Mouse (Mus musculus): ENCODE results near the gene Rad51b.

Rad51b gene

DNA sequence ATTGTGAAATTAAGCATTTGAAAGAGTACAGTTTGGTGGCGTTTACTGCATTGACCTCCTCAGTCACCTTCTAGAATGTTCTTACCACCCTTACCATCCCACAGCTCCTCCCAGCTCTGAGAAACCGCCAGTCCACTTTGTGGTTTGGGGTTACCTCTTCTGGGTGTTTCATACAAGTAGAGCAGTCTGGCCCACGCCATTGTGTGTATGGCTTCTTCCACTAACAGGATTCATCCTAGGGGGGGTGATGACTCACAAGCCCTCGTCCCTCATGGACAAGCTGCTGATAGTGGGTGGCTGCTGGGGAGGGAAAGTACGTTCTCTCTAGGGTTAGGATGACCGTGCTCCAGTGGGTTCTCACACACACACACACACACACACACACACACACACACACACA lies 535.5 kb downstream of the Rad51b start:
- ChIA-PET CTCF (interaction anchor here in 1 of 4 experiments (0.6 kb wide), 1 partner anchor 197 kb away, joined by 3 read pairs; no protein-coding TSS in a partner anchor), POLR2A (interaction anchor here in 1 of 4 experiments (1.1 kb wide), 1 partner anchor 27 kb away, joined by 3 read pairs; no protein-coding TSS in a partner anchor)

DNA sequence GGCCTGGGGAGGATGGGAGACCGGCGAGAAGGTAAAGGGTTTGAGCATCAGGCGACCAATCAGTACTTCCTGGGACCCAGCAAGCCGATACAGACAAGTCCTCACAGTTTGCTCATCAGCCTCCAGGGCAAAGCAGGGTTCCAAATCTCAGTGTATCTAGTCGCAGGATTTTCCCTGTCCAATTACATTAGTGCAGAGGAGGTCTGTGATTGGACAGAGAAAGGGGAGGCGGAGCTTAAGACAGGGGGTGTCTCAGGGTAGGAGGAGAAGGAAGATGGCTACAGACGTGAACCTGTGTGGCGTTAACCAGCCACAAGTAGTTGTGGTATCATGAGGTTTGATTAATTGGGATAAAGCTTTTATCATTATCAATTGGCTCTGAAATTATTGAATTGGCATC lies 538.4 kb downstream of the Rad51b start:
- POLR2A ChIA-PET, result interaction anchor here in 3 of 4 experiments (0.5 to 1.6 kb wide), 13 partner anchors 9 to 278 kb away, joined by 3 to 10 read pairs (median 5); partner anchors contain the start of gene Zfp36l1 (in 2 of the 3)
- CTCF ChIA-PET, result interaction anchor here in 1 of 4 experiments (0.6 kb wide), 1 partner anchor 10 kb away, joined by 3 read pairs; no protein-coding TSS in a partner anchor

DNA sequence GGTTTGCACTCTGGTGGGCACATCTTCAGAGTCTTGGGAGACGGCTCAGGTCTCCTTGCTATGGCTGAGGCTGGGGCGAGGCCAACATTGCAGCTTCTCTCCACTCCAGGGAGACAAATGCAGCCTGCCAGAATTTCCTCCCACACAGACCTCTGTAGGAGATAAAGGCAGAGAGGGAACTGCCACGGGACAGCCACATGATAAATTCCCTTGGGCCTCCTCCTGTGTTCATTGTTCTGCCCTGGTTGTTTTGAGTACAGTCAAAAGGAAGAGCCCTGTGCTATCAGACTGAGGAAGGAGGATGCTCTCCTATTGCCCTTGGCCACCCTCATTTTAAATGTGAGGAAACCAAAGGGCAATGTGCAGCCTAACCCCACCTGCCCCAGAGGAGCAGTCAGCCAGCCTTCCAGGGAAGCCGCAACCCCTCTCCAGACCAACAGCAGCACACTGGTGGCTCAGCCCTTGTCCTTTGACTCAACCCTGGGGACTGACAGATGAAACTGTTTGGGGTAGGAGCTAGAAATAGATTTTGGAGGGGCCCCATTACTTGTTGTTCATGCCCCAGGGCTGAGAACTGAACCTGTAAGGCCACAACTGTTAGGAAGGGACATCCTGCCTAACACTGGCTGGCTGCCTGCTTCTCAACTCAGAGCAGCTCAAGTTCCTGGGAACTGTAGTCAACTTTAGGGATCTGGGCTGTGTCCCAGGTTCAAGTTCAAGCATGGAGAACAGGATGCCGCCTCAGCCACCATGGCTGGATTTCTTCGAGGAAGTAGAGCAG lies 541.3 kb downstream of the Rad51b start:
- POLR2A ChIA-PET, result interaction anchor here in 3 of 4 experiments (1.0 to 2.4 kb wide), 5 partner anchors 11 to 275 kb away, joined by 3 to 7 read pairs (median 5); partner anchors contain the start of gene Zfp36l1 (in 1 of the 3)
- CTCF ChIA-PET, result interaction anchor here in 3 of 4 experiments (0.6 to 1.0 kb wide), 4 partner anchors 94 to 315 kb away, joined by 3 to 8 read pairs (median 3); partner anchors contain the start of gene Zfp36l1 (in 1 of the 3)

DNA sequence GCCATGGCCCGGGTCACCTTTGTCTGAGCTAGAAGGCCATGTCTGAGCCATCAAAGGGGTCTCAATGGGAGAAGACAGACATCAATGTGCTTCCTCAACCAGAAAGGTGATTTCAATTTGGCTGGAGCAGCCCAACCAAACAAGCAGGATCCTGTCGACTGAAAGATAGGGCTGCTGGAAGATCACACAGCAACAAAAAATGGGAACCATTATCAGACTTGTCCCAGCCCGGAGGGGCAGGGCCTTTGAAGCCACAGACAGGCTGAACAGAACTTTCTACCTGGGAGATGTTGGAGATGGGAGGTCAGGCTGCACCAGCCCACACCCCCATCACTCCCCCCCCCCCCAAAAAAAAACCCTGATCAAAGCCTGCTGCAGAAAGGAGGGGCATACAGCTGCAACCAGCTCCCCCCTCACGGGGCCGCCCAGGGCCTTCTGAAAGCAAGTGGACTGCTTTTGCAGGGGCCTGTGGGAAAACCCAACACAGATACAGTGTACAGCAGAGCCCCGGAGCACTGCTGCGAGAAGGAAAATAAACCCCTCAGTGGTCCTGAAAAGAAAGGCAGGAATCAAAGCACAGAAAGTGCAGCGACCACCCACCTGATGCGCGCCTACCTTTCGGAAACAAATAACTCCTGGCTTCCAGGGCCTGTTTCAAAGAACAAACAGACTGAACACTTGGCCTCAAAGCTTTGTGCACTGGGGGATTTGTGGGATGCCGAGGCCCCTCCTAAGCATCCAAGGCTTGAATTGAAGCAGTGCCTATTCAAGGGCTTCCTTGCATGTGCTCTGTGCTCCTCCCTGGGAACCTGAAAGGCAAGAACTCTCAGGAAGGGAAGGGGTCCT lies 542.2 kb downstream of the Rad51b start:
- ChIA-PET POLR2A (interaction anchor here in 3 of 4 experiments (1.0 to 2.4 kb wide), 4 partner anchors 11 to 274 kb away, joined by 3 to 7 read pairs (median 6); partner anchors contain the start of gene Zfp36l1 (in 1 of the 3)), CTCF (interaction anchor here in 1 of 4 experiments (0.5 kb wide), 1 partner anchor 129 kb away, joined by 6 read pairs; no protein-coding TSS in a partner anchor)

DNA sequence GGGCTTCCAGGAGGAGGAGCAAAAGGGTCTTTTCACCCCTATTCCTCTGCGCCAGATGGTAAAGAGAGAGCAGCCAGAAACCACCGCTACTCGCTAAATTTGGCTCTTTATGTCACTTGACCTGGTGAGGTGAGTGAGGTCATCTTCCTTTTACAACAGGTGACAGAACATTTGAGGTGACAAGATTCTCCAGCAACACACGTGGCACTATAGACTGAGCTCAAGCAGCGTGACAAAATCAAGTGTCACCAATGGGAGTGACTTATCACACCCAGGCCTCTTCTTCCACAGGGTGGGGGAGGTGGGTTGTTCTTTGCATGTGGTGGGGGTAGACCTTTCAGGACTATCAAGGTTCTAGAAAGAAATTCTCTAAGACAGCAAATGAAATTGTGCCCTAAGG lies 543.4 kb downstream of the Rad51b start:
- ChIA-PET CTCF (no interaction called here), POLR2A (interaction anchor here in 2 of 4 experiments (0.6 to 1.1 kb wide), 2 partner anchors 19 to 33 kb away, joined by 3 read pairs; no protein-coding TSS in a partner anchor)

DNA sequence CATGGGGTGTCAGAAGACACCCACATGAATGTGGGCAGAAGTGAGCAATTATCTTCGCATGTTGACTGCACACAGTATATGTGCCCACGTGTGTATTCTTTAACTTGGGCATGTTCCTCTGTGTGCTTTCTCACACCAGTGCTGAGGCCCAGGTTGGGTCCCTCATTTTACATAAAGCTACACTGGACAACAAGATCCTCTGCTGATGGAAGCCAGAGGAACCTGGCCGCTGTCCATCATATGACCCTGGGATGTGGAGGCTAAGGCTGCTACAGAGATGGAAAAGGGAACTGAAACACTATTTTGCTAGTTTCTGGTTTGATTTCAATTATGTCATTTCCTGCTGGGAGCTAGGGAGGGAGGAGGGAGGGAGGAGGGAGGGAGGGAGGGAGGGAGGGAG lies 544.2 kb downstream of the Rad51b start:
- ChIA-PET CTCF (interaction anchor here in 1 of 4 experiments (0.7 kb wide), 1 partner anchor 12 kb away, joined by 3 read pairs; no protein-coding TSS in a partner anchor), POLR2A (interaction anchor here in 1 of 4 experiments (1.0 kb wide), 1 partner anchor 34 kb away, joined by 3 read pairs; no protein-coding TSS in a partner anchor)

DNA sequence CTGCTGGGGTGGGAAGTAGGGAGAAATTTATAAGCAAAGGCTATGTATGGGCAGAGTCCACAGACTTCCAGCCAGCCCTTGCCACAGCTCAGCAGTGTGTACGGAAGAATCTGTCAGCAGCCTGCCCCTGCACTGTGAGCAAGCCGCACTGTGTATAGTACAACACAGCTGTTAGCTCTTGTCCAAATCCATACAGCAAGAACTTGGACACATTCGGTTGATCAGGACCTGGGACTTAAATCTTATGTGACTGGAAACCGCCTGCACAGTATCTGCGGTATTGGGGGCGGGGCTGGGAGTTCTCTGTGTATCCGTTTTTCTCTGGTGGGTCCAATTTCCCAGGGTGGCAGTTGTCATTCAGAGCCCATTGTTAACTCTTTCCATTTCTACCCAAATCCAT lies 545.2 kb downstream of the Rad51b start:
- ChIA-PET CTCF (no interaction called here), POLR2A (interaction anchor here in 2 of 4 experiments (0.6 to 1.4 kb wide), 5 partner anchors 11 to 288 kb away, joined by 3 to 5 read pairs (median 3); no protein-coding TSS in a partner anchor)

DNA sequence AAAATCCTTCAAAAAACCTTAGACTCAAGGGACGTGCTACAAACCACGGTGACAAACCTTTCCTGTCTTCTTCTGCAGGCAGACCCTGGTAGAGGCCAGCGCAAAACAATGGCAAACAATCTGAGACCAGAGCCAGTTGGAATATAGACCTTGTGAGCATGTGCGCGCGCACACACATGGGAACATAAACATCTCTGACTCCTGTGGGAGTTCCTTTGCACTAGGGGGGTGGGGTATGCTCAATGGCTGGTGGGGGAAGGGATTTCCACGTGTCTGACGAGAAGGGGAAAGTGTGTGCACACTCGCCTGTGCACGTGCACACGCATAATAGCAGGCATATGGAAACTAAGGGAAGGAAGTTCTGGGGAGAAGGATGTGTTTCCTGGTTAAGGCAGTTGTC lies 545.9 kb downstream of the Rad51b start:
- POLR2A ChIA-PET, result interaction anchor here in 1 of 4 experiments (0.9 to 1.4 kb wide), 4 partner anchors 12 to 287 kb away, joined by 3 to 5 read pairs (median 3); partner anchors contain the start of gene Zfp36l1
- CTCF ChIA-PET, result no interaction called here

DNA sequence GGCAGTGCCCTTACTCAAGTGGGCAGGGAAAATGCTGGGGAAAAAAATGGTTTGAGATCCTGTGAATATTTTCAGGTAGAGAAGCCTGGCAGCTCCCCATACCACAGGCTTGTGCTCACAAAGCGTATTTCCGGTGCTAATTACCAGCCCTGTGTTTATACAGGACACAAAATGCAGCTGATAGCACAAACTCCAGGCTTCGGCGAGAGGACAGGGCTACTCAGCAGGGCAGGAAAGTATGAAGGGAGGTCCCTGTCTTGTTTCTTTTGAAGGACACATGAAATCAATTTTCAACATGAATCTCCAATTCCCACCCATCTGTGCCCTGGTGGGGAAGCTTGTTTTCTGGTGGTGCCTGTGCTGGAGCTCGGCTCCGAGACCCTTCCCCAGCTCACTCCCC lies 546.4 kb downstream of the Rad51b start:
- CTCF ChIA-PET, result interaction anchor here in 1 of 4 experiments (0.5 kb wide), 1 partner anchor 650 kb away, joined by 17 read pairs; no protein-coding TSS in a partner anchor
- POLR2A ChIA-PET, result interaction anchor here in 1 of 4 experiments (0.9 kb wide), 1 partner anchor 270 kb away, joined by 3 read pairs; the partner anchor contains the start of gene Zfp36l1

DNA sequence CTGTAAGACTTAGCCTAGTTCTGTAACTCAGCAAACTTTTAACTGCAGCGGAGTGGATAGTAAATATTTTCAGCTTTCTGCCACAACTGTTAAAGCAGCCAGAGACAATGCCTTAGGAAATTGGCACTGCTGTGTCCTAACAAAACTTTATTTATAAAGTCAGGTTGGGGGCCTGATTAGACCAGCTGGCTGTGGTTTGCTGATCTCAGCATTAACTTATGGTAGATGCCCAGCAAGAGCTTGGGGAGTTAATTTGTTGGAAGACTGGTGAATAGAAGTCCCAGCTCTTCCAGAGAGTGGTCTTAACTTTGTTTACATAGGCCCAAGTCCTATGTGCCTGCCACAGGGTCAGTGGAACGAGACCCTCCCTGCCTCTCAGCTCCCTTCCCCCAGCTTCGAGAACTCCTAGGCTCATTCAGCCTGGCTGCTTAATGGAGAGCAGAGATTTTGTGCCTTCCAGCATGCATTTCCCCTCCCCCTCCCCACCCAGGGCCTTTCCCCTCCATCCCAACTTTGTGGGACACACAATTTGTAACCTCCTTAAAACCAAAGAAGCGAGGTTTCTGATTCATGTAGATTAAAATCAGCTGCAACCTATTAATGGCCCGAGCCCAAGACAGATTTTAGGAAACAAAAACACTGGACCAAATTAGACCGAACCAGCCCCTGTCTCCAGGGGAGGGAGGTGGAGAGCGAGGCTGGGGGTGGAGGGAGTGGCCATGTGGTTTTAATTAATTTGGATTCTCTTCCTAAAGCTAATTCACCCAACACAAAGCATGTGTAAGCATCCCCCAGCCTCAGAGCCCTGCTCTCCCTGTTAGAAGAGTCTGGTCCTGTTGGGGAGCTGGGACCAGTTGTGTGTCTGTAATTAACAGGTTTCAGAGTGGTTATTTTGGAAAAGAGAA lies 549.4 kb downstream of the Rad51b start:
- POLR2A ChIA-PET, result interaction anchor here in 2 of 4 experiments (0.6 to 2.4 kb wide), 3 partner anchors 11 to 124 kb away, joined by 3 to 6 read pairs (median 3); no protein-coding TSS in a partner anchor
- CTCF ChIA-PET, result interaction anchor here in 1 of 4 experiments (1.3 kb wide), 1 partner anchor 299 kb away, joined by 4 read pairs; no protein-coding TSS in a partner anchor

DNA sequence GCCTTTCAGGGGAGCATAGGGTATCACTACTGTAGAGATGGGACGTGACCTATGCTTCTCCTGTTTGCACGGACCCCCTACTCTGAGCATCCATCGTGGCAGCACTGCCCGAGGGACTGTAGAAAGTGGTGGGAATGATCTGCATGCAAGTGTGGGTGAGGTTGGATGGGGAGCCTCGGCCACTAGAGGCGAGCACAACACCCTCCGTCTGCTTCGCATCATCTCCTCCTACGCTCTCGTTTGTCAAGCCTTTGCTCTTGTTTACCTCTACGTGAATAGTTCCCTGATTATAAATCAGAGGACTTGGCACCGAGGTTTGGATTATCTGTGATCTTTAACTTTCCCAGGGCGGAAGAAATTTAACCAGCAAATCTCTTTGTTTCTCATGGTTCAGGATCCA lies 551.5 kb downstream of the Rad51b start:
- ChIA-PET CTCF (no interaction called here), POLR2A (interaction anchor here in 2 of 4 experiments (0.6 to 2.4 kb wide), 2 partner anchors 13 to 281 kb away, joined by 3 to 6 read pairs; no protein-coding TSS in a partner anchor)

DNA sequence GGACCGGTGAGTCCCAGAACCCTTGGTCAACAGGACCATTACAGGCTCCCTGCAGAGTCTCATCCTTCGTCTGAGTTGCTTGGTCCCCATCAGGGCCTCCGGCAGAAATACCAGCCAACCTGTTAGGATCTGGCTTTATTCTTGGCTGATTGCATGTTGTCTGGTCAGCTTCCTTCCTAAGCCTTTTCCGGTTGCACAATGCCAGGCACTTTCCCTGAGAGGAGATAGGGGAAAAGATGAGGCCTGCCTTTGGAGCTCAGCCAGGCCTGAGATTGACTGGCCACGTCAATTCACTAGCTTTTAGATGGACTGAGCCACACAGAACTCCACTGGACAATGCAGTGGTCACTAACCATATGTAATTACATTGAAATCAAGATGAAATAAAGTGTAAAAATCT lies 552.9 kb downstream of the Rad51b start:
- ChIA-PET POLR2A (interaction anchor here in 1 of 4 experiments (0.8 kb wide), 2 partner anchors 12 to 45 kb away, joined by 3 read pairs; no protein-coding TSS in a partner anchor), CTCF (no interaction called here)

DNA sequence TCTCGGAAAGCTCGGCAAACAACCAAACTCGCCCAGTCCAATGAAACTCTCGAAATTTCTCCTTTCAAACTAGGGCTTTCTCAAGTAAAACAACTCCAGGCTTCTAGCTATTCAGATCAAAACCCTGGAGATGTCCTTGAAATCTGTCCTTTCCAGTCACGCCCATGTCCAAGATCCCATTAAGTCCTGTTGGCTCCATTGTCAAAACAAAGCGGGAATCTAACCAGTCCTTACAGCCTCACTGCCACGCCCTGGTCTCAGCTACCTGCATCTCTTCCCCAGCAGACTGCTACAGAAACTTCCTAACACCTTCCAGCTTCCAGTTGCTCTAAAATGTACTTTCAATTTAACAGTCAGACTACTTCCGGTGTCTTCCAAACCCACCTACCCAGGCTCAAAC lies 554.8 kb downstream of the Rad51b start:
- POLR2A ChIA-PET, result interaction anchor here in 3 of 4 experiments (0.5 to 1.6 kb wide), 20 partner anchors 11 to 507 kb away, joined by 3 to 10 read pairs (median 4); partner anchors contain the start of genes Zfp36l1 (in 2 of the 3) and Actn1 (in 1 of the 3)
- CTCF ChIA-PET, result interaction anchor here in 3 of 4 experiments (0.5 to 1.5 kb wide), 7 partner anchors 25 to 1945 kb away, joined by 3 to 5 read pairs (median 3); no protein-coding TSS in a partner anchor

DNA sequence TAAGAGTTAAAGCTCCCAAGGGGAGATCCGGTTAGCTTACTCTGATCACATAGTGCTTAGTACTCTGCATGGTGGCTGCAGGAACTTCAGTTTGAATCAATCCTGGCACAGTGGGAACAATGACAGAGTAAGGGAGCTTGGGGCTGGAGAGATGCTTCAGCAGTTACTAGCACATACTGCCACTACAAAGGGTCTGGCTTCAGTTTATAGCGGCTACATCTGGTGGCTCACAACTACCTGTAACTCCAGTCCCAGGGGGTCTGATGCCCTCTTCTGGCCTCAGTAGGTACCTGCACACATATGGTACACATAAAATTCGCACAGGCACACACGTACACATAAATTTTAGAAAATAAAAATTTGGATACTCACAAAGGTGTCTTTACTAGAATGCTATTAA lies 555.5 kb downstream of the Rad51b start:
- CTCF ChIA-PET, result interaction anchor here in 2 of 4 experiments (0.5 to 1.5 kb wide), 5 partner anchors 118 to 494 kb away, joined by 3 to 5 read pairs (median 3); no protein-coding TSS in a partner anchor
- POLR2A ChIA-PET, result interaction anchor here in 3 of 4 experiments (1.0 to 1.6 kb wide), 12 partner anchors 11 to 407 kb away, joined by 3 to 10 read pairs (median 6); partner anchors contain the start of genes Zfp36l1 (in 2 of the 3) and Actn1 (in 1 of the 3)

DNA sequence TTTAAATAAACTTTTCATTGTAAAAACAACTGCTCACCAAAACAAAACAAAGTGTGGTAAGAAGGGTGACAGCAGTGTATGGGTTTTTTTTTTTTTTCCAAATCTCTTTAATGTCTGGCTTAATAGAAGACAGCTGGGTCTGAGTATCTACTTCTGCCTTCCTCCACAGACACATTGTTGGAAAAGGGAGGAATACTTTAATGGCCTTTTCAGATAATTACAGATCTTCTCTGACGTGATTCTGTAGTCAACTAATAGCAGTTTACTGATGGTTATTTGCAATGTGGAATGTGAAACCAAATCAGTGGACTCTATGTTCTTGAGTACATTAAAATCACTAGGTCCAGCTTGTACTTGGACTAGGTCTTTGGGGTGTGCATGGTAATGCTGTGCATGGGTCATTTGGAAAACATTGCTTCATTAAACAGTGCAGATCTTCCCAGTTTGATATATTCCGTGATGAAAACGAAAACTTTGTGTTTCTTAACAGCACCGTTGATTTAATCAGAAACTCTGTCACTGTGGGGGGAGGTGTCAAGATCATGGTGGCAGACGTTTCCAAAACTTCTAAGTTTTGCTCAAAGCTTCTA lies 556.9 kb downstream of the Rad51b start:
- CTCF ChIA-PET, result interaction anchor here in 1 of 4 experiments (0.7 kb wide), 1 partner anchor 819 kb away, joined by 5 read pairs; no protein-coding TSS in a partner anchor

DNA sequence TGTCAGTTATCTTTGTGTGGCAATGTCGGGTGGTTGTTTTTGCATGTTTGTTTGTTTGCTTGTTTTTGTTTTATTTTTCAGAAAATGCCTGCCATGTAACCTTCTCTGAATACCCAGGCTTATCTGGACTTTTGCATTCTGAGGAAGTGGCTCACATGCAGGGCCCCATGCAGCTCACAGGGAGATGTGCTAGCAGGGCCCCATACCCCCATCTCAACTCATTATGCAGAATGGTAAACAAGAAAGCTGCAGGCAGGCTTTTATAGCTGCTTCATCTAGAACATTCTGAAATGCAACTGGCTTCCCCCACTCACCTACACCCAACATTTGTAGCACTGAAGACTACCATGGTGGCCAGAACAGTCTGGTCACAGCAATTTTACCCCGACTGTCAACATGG lies 557.4 kb downstream of the Rad51b start:
- ChIA-PET CTCF (interaction anchor here in 1 of 4 experiments (0.7 kb wide), 1 partner anchor 819 kb away, joined by 5 read pairs; no protein-coding TSS in a partner anchor), POLR2A (interaction anchor here in 1 of 4 experiments (0.7 kb wide), 1 partner anchor 11 kb away, joined by 3 read pairs; no protein-coding TSS in a partner anchor)

More for the DNA sequence above, 556.9 kb downstream of the Rad51b start:
- POLR2A ChIA-PET, result interaction anchor here in 1 of 4 experiments (0.7 kb wide), 1 partner anchor 11 kb away, joined by 3 read pairs; no protein-coding TSS in a partner anchor
